Mouse (Mus musculus): ENCODE results near the gene Zfp664. TPM values are rescaled to one million over a fixed set of nuclear protein-coding genes. Genes with fewer than 3 reads are reported as not detected.

The Zfp664 gene
- polyA plus RNA-seq, 1 experiment from 2014 or later = 174 TPM

DNA sequence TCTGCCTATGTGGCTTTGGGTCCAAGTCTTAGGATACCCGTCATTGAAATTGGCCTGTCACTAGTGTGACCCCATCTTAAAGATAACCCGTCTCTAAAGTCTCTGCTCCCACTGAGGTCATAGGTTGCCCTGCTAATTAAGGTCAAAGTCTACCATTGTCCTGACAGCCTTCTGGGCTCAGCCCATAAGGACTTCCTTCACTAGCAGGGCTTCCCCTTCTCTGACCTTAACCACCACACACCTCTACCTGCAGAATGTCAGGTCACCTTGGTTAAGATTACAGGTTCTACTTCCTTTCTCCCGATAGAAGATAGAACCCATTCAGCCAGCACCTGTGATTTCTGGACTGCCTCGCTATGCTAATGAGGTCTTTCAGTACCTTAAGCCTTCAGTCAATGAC, 41.4 kb downstream of the Zfp664 start:
- WGBS = 89% methylated on average over 4 of the region's 4 CpGs
- Histone ChIP-seq H3K36me3 (no peaks in the 10 kb centered on the region), H3K4me1 (replicated peaks) (peaks cover 8% of the 10 kb centered on the region; the same call in 1 of the 2 replicates), H3K9me3 (no peaks in the 10 kb centered on the region), H3K27me3 (no peaks in the 10 kb centered on the region), H3K4me3 (replicated peaks) (no peak overlapping the region), H3K9ac (replicated peaks) (no peak overlapping the region), H3K4me2 (replicated peaks) (no peak overlapping the region), H3K27ac (no peak overlapping the region)
- ATAC-seq = no peak

DNA sequence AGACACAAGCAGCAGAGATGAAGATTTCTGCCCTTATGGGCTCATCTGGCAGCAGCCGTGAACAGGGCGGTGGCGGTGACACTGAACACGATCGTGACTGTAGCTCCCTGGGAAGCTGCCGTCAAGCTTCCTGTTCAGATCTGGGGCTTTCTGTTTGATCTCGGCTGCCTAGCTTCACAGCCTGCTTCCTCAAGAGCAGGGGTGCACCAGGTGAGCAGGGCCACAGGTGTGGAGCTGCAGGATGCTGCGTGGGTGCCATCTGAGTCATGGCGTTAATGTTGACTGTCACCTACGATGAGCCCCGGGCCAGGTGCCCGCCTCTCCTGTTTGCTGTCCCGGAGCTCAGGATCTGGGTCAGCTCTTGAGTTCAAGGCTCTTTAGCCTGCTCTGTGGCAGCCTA, 44.4 kb downstream of the Zfp664 start:
- no peak overlapping the region for H3K9ac ChIP-seq (replicated peaks)
- H3K36me3 ChIP-seq = no peaks in the 10 kb centered on the region
- H3K27ac ChIP-seq = no peak overlapping the region
- H3K4me1 ChIP-seq (replicated peaks) = 0 out of 2 replicates have a peak, but pooled peaks cover 3% of the 10 kb centered on the region
- no peak overlapping the region for H3K4me2 ChIP-seq (replicated peaks)
- ATAC-seq = no peak
- WGBS = 85% methylated on average over 13 of the region's 13 CpGs
- no peaks in the 10 kb centered on the region for H3K9me3 ChIP-seq
- no peaks in the 10 kb centered on the region for H3K27me3 ChIP-seq
- no peak overlapping the region for H3K4me3 ChIP-seq (replicated peaks)

DNA sequence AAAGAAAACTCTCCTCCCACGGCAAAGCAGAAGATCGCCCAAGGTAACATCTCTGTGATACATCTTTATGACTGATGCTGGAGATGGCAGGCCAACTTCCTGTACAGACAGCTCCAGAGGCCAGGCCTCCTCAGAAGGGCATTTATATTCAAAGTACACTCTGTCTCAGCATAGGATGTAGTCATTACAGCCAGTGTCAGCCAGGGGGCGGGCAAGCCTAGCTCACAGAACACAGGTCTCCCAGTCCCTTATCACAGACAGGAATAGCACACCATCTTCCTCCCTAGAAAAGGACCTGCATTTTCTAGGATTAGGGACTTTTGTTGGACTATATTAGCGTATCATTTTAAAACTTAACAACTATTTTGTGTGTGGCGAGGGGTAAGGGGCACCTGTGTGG, 46.4 kb downstream of the Zfp664 start:
- Histone ChIP-seq H3K36me3 (no peaks in the 10 kb centered on the region), H3K9me3 (no peaks in the 10 kb centered on the region), H3K4me3 (replicated peaks) (no peak overlapping the region), H3K4me2 (replicated peaks) (no peak overlapping the region), H3K4me1 (replicated peaks) (peaks cover 19% of the 10 kb centered on the region), H3K27ac (no peak overlapping the region), H3K9ac (replicated peaks) (no peak overlapping the region), H3K27me3 (no peaks in the 10 kb centered on the region)
- 18% methylated on average over 5 of the region's 5 CpGs for WGBS
- ATAC-seq = peak; percentile 80

DNA sequence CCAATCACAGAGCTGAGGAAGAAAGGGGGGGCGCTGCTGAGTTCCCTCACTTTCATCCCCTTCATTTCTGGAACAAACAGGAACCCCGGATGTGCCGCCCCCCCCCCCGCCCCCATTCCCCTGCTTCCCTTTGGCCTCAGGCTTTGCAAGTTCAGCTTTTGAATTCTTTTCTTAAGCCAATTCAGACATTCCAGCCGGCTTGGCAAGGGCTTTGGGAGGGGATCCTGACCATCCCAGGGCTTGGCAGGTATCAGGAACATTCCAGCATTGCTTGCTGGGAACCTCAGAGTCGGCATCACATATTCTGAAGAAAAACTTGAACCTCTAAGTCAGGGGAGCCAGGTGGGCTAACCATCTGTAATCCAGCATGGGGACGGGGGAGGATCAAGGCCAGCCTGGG, 49.8 kb downstream of the Zfp664 start:
- WGBS = 48% methylated on average over 7 of the region's 7 CpGs
- Histone ChIP-seq H3K36me3 (no peaks in the 10 kb centered on the region), H3K4me2 (replicated peaks) (no peak overlapping the region), H3K4me1 (replicated peaks) (peaks cover 24% of the 10 kb centered on the region), H3K9ac (replicated peaks) (no peak overlapping the region), H3K27ac (no peak overlapping the region), H3K4me3 (replicated peaks) (no peak overlapping the region), H3K9me3 (no peaks in the 10 kb centered on the region), H3K27me3 (no peaks in the 10 kb centered on the region)
- ATAC-seq = no peak

DNA sequence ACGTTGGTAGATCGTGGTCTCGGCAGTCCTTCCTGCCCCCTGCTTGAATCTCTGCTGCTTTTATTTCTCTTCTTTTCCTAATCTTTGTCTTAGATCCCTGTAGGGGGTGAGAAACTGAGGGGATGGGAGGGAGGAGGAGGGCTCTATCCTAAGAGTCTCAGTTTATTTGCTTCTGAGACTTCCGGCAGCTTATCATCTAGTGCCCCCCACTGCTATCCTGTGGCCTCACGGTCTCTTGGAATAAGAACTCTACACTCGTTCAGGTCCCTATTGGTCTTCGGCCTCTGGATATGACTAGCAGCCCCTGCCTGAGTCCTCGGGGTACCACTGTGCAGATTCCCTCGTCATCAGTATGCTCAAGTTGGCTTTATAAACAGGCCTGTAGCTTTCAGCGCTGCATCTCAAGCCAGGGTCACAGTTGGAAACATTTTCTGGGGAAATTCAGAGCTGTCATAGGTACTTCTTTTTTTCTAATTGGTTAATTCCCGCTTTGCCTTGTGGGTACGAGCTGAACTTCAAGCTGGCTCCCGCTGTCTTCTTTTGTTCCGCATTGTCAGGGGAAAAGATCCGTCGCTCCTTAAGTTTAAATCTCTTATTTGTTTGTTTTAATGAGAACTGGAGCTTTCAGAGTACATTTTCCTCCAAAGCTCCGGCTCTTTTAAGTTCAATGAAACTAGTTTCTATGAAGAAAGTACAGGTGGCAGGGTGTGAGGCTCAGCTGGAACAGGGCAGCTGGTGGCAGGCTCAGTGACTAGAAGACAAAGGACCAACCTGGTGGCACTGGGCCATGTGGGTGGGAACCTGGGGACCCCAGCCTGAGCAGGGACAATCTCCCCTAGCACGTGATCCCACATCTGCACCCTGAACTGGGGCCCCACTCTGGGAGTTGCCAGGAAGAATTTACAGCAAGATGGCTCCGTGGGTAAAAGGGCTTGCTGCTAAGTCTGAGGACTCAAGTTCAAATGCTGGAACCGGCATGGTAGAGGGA, 50.7 kb downstream of the Zfp664 start:
- Histone ChIP-seq H3K9ac (replicated peaks) (no peak overlapping the region), H3K36me3 (no peaks in the 10 kb centered on the region), H3K4me1 (replicated peaks) (peaks cover 24% of the 10 kb centered on the region), H3K4me3 (replicated peaks) (no peak overlapping the region), H3K27ac (peak overlapping the region; percentile 68), H3K9me3 (0 out of 2 replicates have a peak, but pooled peaks cover under 1% of the 10 kb centered on the region), H3K4me2 (replicated peaks) (no peak overlapping the region), H3K27me3 (no peaks in the 10 kb centered on the region)
- 18% methylated on average over 20 of the region's 20 CpGs for WGBS
- ATAC-seq = peak; percentile 29; the same call in 1 of the 2 replicates

DNA sequence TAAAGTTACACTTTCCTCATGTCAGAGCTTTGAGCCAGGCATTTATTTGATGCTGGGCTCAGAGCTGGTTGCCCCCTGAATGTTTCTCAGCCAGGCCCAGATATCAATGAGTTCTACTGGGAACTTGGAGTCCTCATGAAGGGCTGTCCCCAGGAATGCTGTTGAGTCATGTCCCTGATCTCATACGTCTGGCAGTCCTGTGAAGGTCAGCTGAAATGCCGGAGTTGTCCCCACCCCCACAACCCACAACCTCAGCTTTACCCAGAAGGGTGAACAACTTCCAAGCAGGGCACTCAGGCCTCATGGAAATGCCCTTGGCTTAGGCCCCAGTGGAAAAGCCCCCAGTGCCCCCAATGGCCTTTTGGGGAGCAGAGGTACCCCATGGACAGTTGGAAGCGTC, 57.3 kb downstream of the Zfp664 start:
- H3K4me1 ChIP-seq (replicated peaks) = peaks cover 20% of the 10 kb centered on the region
- H3K27ac ChIP-seq = no peak overlapping the region
- WGBS = 90% methylated on average over 3 of the region's 3 CpGs
- H3K9me3 ChIP-seq = 0 out of 2 replicates have a peak, but pooled peaks cover 6% of the 10 kb centered on the region
- H3K27me3 ChIP-seq = no peaks in the 10 kb centered on the region
- no peaks in the 10 kb centered on the region for H3K36me3 ChIP-seq
- H3K9ac ChIP-seq (replicated peaks) = no peak overlapping the region
- H3K4me2 ChIP-seq (replicated peaks) = no peak overlapping the region
- no peak for ATAC-seq
- no peak overlapping the region for H3K4me3 ChIP-seq (replicated peaks)

DNA sequence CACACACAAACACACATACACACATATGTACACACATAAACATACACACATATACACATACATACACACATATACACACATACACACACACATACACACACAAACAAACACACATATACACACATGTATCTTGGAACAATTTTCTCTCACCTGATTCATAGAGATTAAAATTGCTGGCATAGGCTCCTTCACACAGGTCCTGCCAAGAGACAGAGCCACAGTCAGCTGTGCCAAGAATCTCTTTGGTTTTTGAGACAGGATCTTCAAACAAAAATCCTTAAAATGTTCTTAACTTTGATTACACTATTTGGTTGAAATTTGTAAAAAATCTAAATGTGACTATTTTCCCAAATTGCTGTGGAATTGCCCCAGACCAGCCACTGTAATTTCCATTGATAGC, 58.9 kb downstream of the Zfp664 start:
- Histone ChIP-seq H3K27me3 (no peaks in the 10 kb centered on the region), H3K27ac (no peak overlapping the region), H3K9ac (replicated peaks) (no peak overlapping the region), H3K4me1 (replicated peaks) (peaks cover 26% of the 10 kb centered on the region), H3K9me3 (0 out of 2 replicates have a peak, but pooled peaks cover 6% of the 10 kb centered on the region), H3K36me3 (no peaks in the 10 kb centered on the region), H3K4me3 (replicated peaks) (no peak overlapping the region), H3K4me2 (replicated peaks) (no peak overlapping the region)
- no peak for ATAC-seq

DNA sequence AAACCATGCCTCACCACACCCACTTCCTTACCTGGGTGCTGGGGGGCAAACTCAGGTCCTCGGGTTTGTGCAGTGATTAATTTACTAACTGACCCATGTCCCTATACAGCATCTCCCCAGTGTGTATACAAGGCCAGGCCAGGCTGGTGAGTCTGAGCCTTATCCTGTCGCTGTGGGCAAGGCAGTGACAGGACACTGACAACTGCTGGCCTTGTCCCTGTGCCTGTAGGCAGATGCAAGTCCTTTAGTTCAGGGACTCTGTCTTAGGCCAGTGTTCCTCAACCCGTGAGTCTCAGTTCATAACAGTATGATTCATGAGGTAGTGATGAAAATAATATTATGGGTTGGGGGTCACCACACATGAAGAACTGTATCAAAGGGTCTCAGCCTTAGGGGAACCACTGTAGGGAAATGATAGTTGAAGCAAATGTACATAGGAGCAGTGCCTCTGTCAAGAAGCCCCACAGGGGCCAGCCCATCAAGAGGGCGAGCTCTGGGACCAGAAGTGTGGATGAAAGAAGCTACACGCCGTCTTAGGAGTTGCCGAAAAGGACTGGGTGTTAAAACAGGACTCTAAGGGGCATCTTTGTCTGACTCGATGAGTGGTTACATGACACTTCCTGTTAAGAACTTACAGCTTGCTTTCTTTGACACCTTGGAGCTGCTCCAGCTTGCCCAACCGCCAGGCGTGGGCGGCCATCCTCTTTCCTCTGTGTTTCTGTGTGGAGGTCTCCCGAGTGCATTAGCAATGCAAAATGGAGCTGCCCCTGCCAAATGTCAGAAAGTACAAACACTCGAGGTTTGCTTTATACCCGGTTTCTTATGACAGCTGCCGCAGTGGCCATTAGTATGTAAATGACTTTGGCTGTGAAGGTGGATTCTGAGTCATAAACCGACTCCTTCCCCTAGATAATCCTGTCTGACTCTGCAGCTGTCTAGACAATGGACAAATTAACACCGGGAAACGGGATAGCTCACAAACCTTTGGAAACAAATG, 60.2 kb downstream of the Zfp664 start:
- peak; percentile 83 for ATAC-seq

DNA sequence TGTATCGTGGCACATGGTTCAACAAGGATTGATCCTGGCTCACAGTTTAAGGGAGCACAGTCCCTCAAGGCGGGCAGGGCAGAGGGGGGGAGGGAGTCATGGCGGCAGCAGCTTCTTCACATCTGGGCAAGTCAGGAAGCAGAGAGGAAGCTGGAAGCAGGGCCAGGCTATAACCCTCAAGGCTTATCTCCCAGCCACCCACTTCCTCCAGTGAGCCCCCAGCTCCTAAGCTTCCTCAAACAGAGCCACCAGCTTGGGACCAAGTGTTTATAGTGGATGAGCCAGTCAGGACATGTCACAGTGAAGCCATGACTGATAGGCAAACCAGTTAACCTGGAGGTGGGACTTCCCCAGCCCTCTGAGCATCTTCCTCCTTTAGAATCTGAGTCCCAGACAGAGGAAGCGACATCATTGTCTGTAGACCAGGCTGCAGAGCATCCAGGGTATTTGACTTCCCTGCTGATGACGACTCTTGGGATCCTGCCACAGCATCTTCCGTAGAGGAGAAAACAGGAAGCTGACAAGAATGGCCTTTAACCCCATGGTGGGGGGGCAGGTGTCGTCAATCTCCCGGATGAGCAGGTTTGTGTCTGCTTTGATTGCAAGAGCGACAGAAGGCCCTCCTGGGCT, 67.0 kb downstream of the Zfp664 start:
- H3K27ac ChIP-seq = 0 out of 2 replicates have a peak overlapping the region, but pooled peaks have one; percentile 63
- 0 out of 2 replicates have a peak, but pooled peaks cover 2% of the 10 kb centered on the region for H3K9me3 ChIP-seq
- no peak for ATAC-seq
- no peak overlapping the region for H3K9ac ChIP-seq (replicated peaks)
- no peaks in the 10 kb centered on the region for H3K36me3 ChIP-seq
- no peak overlapping the region for H3K4me2 ChIP-seq (replicated peaks)
- no peaks in the 10 kb centered on the region for H3K27me3 ChIP-seq
- H3K4me1 ChIP-seq (replicated peaks) = peaks cover 27% of the 10 kb centered on the region
- H3K4me3 ChIP-seq (replicated peaks) = no peak overlapping the region
- WGBS = 84% methylated on average over 9 of the region's 9 CpGs

More for the DNA sequence above, 60.2 kb downstream of the Zfp664 start:
- WGBS = 18% methylated on average over 18 of the region's 18 CpGs
- Histone ChIP-seq H3K9me3 (0 out of 2 replicates have a peak, but pooled peaks cover 6% of the 10 kb centered on the region), H3K36me3 (no peaks in the 10 kb centered on the region), H3K4me1 (replicated peaks) (peaks cover 26% of the 10 kb centered on the region), H3K27me3 (no peaks in the 10 kb centered on the region), H3K9ac (replicated peaks) (peak overlapping the region; percentile 8; the same call in 1 of the 2 replicates), H3K4me3 (replicated peaks) (no peak overlapping the region), H3K4me2 (replicated peaks) (peak overlapping the region; percentile 7; the same call in 1 of the 2 replicates), H3K27ac (peak overlapping the region; percentile 93)

DNA sequence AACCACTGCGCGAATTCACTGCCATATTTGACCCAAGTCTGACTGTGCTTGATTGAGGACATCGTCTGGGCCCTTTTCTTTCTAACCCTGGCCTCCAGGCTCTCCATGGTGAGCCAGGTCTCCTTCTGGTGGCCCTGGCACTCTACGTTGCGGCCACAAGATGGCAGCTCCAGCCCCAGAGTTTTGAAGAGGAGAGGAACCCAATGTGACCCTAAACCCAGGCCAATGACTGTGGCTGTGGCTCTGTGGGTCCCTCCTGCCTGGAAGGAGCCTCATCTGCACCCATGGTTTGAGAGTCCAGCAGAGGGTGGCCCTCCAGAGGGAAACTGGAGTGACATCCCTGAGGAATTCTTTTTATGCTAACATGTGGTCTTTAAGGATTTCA, 67.6 kb downstream of the Zfp664 start:
- Histone ChIP-seq H3K9me3 (0 out of 2 replicates have a peak, but pooled peaks cover 2% of the 10 kb centered on the region), H3K36me3 (no peaks in the 10 kb centered on the region), H3K27ac (peak overlapping the region; percentile 63), H3K4me3 (replicated peaks) (no peak overlapping the region), H3K4me1 (replicated peaks) (peaks cover 27% of the 10 kb centered on the region), H3K9ac (replicated peaks) (no peak overlapping the region), H3K27me3 (no peaks in the 10 kb centered on the region), H3K4me2 (replicated peaks) (no peak overlapping the region)
- WGBS = 55% methylated on average over 5 of the region's 5 CpGs
- 0 out of 2 replicates have a peak, but pooled peaks have one; percentile 18 for ATAC-seq

DNA sequence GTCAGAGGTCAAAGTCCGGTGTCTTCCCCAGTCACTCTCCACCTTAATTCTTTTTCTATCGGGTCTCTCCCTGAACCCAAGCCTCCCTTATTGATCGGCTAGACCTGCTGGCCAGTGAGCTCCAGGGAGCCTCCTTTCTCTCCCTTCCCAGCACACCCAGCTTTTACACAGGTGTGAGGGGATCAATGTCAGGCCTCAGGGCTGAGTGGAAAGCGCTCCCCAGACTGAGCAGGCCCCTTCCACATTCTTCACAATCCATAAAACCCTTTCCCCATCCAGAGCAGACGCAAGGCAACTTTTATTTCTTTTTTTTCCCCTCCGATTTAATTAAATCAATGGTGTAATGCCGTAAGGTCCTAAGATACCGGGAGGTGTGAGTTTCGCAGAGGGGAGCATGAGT, 68.1 kb downstream of the Zfp664 start:
- H3K4me2 ChIP-seq (replicated peaks) = no peak overlapping the region
- 0 out of 2 replicates have a peak, but pooled peaks cover 2% of the 10 kb centered on the region for H3K9me3 ChIP-seq
- H3K27ac ChIP-seq = peak overlapping the region; percentile 63
- no peaks in the 10 kb centered on the region for H3K27me3 ChIP-seq
- ATAC-seq = no peak
- peaks cover 23% of the 10 kb centered on the region for H3K4me1 ChIP-seq (replicated peaks)
- H3K4me3 ChIP-seq (replicated peaks) = no peak overlapping the region
- H3K36me3 ChIP-seq = no peaks in the 10 kb centered on the region
- 18% methylated on average over 9 of the region's 9 CpGs for WGBS
- H3K9ac ChIP-seq (replicated peaks) = no peak overlapping the region

Data from midbrain, embryonic 13.5 days (tissue).